Mouse (Mus musculus): ENCODE results near the gene Creb3.
"Not testable (repeated sequence)": the region's sequence is repeated elsewhere in the genome, so short reads cannot be mapped to it uniquely, and the experiment has no call there.

Gene Creb3

GRCm38 (mm10) chr4:43561997-43562768, at the start of gene Creb3, which contains the start of gene Tln1:
Gene Creb3, plus strand, starts transcription at chr4:43562332.
Gene Tln1, minus strand, starts transcription at chr4:43562691.
- peak; percentile 100 for DNase-seq

DNA sequence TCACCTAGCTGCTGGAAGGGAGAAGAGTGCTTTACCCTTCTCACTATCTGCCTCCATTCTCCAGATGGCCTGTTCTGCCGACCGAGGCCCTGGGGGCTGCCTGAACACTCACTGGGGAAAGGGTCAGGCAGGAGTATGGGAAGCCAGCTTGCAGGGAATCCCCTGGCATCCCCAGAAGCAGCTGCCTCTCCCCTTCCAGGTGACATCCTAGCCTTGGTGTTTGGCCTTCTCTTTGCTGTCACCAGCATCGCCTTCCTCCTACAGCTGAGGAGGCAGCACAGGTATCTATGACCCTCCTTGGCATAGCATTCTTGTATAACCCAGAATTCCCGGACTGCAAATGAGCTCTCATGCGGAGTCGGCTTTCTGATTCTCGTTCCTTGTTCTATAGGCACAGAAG, 49.5 kb upstream of the Creb3 start:
- DNase-seq: no peak

DNA sequence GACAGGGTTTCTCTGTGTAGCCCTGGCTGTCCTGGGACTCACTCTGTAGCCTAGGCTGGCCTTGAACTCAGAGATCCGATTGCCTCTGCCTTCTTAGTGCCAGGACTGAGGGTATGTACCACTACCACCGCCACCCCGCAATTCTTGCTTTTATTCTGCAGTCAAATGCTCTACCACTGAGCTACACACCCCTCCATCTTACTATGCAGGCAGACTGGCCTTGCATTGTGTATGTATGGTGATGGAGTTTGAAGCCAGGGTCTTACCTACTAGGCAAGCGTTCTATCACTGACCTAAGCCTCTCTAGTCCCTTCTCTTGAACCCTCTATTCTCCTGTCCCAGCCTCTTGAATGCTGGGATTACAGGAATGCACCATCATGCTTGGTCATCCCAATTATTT, 48.8 kb upstream of the Creb3 start:
- DNase-seq: no peak

DNA sequence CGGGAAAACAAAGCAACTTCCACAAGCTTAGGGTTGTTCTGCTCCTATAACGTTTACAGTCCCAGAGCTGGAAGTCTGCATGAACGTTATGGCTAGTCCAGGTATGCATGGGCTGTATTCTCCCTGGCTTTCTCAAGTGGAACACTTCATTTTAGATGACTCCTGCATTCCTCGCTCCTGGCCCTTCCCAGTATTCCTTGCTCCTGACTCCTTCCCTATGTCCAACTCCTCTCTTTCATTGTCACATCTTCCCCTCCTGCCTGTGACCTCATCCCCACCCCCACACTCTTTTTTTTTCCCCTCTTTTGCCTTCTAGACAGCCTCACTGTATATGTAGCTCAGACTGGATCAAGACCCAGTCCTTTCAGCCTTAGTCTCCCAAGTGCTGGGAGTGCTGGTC, 48.3 kb upstream of the Creb3 start:
- DNase-seq: no peak

DNA sequence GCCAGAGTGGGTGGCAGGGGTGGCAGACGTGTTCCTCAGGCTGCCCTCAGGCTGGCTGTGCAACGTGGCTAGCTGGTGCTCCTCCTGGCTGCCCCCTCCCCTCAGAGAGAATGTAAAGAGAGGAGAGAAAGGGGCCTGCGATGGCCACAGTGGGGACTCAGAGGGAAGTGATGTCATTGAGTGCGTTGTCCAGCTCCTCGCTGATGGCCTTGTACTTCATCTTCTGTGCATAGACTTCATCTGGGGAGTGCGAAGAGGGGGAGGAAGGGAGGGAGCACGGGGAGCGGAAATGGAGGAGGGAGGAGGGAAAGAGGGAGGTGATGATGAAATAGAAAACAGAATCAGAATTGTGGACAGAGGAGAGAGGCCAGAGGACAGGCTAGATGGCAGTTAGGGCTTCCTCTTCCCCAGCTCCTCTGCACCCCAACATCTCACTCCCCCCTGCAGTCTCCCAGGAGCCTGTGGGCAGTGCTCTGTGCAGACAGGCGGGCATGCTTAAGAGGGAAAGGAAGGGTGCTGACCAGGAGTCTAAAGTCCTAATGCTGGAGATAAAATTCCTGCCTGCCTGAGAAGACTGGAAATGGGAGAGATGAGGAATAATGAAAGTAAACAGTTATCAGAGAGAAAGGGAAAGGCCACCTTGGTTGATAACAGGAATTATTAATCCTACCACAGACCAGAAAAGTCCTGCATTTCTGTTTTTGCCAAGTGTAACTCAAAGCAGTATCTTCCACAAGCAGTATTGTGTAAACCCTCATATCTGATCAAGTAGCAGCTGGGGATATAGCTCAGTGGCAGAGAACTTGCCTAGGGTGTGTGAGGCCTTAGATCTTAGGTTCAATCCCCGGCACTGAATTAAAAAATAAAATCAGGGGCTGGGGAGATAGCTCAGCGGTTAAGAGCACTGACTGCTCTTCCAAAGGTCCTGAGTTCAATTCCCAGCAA, 46.1 kb upstream of the Creb3 start:
- DNase-seq: no peak

- DNase-seq: no peak
Observed at GRCm38 (mm10) chr4:43519551-43519950, 42.6 kb upstream of the Creb3 start.

GRCm38 (mm10) chr4:43519956-43520355, 42.2 kb upstream of the Creb3 start:
- DNase-seq: peak; percentile 98

- no peak for DNase-seq
Observed at GRCm38 (mm10) chr4:43527880-43528279, 34.3 kb upstream of the Creb3 start.

DNA sequence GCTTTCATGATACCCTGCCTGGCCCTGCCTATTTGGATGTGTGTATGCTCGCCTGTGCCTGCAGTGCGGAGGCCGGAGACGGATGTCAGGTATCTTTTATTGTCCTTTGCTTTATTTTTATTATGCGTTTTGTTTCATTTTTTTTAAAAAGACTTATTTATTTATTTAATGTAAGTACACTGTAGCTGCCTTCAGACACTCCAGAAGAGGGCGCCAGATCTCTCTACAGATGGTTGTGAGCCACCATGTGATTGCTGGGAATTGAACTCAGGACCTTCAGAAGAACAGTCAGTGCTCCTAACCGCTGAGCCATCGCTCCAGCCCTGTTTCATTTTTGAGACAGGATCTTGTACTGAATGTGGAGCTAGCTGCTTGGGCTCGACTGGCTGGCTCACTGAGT, 33.6 kb upstream of the Creb3 start:
- DNase-seq: no peak

GRCm38 (mm10) chr4:43530081-43530501, 32.0 kb upstream of the Creb3 start:
- no peak for DNase-seq

DNA sequence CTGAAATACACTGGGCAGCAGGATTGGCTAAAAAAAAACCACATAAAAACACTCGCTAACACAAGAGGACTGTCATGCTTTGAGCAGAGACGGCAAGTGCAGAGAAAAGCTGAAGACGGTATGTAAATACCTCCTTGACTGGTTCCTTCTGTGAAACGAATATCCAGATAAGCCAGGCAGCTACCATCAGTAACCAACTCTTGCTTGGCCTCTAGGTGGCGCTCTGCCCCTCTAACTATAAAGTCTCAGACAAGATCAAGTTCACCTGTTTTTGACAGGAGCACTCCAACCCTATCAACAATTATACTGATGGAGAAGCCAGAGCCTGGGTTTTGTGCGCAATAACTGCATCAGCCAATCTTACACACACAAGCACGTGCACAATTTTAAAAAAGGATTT, 31.6 kb upstream of the Creb3 start:
- no peak for DNase-seq

- no peak for DNase-seq
Observed at GRCm38 (mm10) chr4:43533270-43533669, 28.9 kb upstream of the Creb3 start.

DNA sequence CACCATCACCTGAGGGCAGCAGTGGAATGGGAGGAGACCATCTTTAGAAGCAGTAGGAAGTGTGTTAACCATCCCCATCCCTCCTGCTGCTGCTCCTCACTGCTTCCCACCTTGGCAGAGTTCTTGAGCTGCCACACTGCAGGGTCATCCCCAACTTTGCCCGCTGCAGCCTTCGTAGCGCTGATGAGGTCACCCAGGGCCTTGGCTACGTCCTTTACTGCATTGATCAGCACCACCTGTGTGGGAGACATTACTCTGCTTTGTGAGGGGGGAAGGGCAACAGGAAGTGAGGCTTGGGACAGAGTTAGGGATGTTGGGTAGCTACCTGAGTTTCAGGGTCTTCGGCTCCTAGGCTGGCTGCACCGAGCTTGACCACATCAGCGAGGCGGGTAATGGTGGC, 26.5 kb upstream of the Creb3 start:
- no peak for DNase-seq

DNA sequence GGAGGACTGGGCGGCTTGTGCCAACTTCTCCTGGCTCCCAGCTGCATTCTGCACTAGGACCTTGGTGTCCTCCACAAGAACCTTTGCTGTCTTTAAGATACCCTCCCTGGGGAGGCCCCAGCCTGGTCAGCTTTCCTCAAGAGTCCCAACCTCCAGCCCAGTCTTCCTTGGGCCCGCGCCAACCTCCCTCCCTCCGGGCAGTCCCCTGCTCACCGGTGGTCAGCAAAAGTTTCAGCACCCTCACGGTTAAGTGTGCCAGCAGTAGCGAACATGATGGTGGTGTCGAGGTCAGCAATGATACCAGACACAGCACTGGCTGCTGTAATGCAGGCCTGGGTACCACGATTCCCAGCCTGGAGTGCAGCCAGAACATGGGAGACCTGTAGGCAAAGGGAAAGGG, 26.1 kb upstream of the Creb3 start:
- no peak for DNase-seq

DNA sequence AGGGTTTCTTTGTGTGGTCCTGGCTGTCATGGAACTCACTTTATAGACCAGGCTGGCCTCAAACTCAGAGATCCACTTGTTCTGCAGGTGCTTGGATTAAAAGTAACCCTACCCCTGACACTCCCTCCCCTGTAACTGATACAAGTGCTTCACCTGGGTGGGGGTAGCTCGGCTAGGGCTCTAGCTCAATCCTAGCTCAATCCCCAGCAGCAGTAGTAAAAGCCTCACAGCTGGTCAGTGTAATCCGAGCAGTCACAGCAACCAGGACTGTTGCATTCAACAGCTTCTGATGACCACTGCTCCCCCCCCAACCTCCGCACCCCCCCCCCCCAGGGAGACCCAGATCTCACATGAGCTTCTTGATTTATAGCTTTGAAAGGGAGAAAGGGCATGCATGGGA, 20.1 kb upstream of the Creb3 start:
- DNase-seq: no peak

DNA sequence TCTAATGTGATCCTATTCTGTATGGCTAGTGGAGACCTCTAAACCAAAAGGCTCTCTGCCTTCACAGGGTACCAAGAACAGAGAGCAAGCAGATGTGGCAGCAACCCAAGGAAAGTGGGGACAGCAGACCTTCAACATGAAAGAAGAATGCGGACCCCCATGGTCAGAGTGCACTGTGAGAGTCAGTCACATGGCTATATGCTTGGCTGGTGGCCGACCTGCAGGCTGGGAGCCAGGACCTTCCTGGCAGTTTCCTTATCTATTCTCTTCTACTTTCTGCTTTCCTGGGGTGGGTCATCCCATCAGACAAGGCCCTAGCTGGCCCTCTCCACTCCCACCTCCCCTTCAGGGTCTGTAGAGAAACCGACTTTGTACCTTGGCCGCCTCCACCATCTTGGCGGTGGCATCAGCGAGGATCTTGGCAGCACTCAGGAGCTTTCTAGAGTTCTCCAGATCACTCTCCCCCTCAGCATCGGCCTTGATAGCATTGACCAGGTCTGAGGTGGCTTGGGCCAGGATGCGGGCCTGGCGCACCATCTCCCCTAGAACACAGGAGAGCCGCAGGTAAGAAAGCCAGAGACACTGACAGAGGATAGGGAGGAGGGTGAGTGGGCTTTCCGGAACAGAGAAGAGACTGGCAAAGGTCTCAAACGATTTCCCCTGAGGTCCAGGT, 15.6 kb upstream of the Creb3 start:
- peak; percentile 92 for DNase-seq

GRCm38 (mm10) chr4:43547160-43547559, 15.0 kb upstream of the Creb3 start:
- DNase-seq: peak; percentile 89

DNA sequence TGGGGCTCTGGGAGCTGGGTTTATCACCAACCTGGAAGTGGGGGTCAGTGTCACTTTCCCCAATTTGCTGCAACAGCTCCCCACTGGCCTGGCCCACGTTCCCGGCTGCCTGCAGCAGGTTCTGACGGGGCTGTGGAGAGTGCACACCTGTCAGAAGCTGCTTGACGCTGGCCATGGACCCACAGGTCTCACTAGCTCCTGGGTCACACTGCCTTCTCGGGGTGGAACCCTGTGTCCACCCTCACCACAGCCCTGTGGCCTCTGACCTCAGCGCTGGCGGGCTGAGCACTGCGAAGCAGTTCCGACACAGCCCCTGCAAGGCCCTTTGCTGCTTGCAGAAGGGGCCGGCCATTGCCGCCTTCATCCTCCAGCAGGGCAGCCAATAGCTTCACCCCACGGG, 13.1 kb upstream of the Creb3 start:
- DNase-seq: peak; percentile 90

GRCm38 (mm10) chr4:43551854-43552253, 10.3 kb upstream of the Creb3 start:
- DNase-seq: not testable (repeated sequence)

DNA sequence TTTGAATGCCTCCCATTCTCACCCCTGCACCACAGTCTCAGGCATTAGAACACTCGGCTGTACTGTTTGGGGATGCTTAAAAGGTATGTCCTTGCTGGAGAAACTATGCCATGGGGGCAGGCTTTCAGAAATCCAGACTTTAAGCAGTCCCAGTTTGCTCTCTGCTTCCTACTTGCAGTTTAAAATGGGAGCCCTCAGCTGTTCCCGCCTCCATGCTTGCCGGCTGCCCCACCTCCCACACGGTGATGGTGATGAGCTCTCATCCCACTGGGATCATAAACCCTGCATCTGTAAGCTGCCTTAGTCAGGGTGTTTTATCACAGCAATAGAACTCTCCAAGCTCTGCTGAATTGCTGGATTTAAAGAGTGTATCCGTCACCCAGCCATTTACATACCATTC, 9.7 kb upstream of the Creb3 start:
- no peak for DNase-seq

GRCm38 (mm10) chr4:43553891-43554290, 8.2 kb upstream of the Creb3 start:
- no peak for DNase-seq

DNA sequence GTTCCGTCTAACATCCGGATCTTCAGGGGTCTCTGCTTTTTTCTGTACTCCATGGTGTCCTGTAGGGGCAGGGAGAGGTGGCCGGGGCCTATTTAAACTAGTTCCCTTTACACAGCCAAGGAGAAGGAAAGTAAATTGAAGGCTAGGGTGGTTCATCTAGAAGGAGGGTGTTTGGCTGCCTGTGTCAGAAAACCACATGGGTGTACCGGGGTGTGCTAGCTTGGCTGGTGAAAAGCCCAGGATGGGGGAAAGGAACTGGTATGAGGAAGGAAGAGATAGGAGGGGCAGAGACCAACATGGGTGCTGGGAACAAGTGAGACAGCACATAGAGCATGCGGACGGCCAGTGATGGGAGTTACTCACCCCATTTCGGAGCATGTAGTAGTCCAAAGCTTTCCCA, 6.2 kb upstream of the Creb3 start:
- DNase-seq: peak; percentile 92

GRCm38 (mm10) chr4:43558028-43558630, 4.0 kb upstream of the Creb3 start:
- DNase-seq: peak; percentile 94

All from heart, adult 11 months (tissue).